Mouse (Mus musculus) MEL (cell line): ENCODE data around the gene Cenpb. TPM values are rescaled to one million over a fixed set of nuclear protein-coding genes. Genes with fewer than 3 reads are reported as not detected.

Experiments
- DNase-seq: peaks from one replicate; pipeline ENCODE4 v3.0.0; 2011; ENCODE audit warnings: low read depth, low spot score
- H3K27ac ChIP-seq: 2 replicates; pipeline ENCODE4 v1.5.1; 2012; ENCODE audit warnings: low read depth, mild to moderate bottlenecking, control low read depth, low read length, moderate library complexity; ENCODE audit not compliant: control insufficient read depth
- H3K27me3 ChIP-seq, 2 experiments: fragments of 150-350 bp in 1 of 2; sonication (generic) in 1 of 2; 2 replicates each; pipeline ENCODE4 v1.6.1; 2012; ENCODE audit warnings: low read length in 2 of 2, mild to moderate bottlenecking in 2 of 2, improper control_type of control experiment in 1 of 2, moderate library complexity in 1 of 2; ENCODE audit not compliant: insufficient read depth in 2 of 2, control insufficient read depth in 1 of 2
- H3K36me3 ChIP-seq, 2 experiments: 2 replicates each; pipeline ENCODE4 v1.6.1; 2012 to 2014; ENCODE audit warnings: low read length in 2 of 2, improper control_type of control experiment in 1 of 2, inconsistent platforms in 1 of 2, mild to moderate bottlenecking in 1 of 2; ENCODE audit not compliant: insufficient read depth in 2 of 2, control insufficient read depth in 1 of 2
- H3K4me1 ChIP-seq, 2 experiments: fragments of 150-350 bp in 1 of 2; sonication (generic) in 1 of 2; 2 replicates each; pipeline ENCODE4 v1.6.1; 2012; ENCODE audit warnings: low read length in 2 of 2, improper control_type of control experiment in 1 of 2, mild to moderate bottlenecking in 1 of 2; ENCODE audit not compliant: insufficient read depth in 2 of 2, control insufficient read depth in 1 of 2
- H3K4me3 ChIP-seq, 2 experiments: fragments of 150-350 bp in 1 of 2; sonication (generic) in 1 of 2; 2 replicates each; pipeline ENCODE4 v1.5.1; 2012; ENCODE audit warnings: low read depth in 2 of 2, low read length in 2 of 2, mild to moderate bottlenecking in 2 of 2, moderate library complexity in 2 of 2, control low read depth in 1 of 2, improper control_type of control experiment in 1 of 2; ENCODE audit not compliant: control insufficient read depth in 1 of 2, insufficient read depth in 1 of 2
- H3K79me2 ChIP-seq: 2 replicates; pipeline ENCODE4 v1.6.1; 2012; ENCODE audit warnings: mild to moderate bottlenecking, low read length, moderate library complexity; ENCODE audit not compliant: control insufficient read depth, poor library complexity, insufficient read depth
- H3K9ac ChIP-seq: 2 replicates; pipeline ENCODE4 v1.6.1; 2012; ENCODE audit warnings: low read depth, mild to moderate bottlenecking, control low read depth, low read length, moderate library complexity; ENCODE audit not compliant: control insufficient read depth, poor library complexity, severe bottlenecking
- H3K9me3 ChIP-seq: fragments of 150-350 bp; sonication (generic); replicated peaks from 2 replicates; pipeline ENCODE4 v1.6.1; 2012; ENCODE audit warnings: mild to moderate bottlenecking, low read length, improper control_type of control experiment, moderate library complexity; ENCODE audit not compliant: insufficient read depth
- CHD2 ChIP-seq: IDR thresholded peaks from 2 replicates; pipeline ENCODE4 v1.6.1; 2011; ENCODE audit warnings: low read length, improper control_type of control experiment
- CTCF ChIP-seq, 3 experiments: IDR thresholded peaks in 2 of 3; conservative IDR thresholded peaks in 1 of 3; 2 replicates each; pipeline ENCODE4 v1.5.1; 2011 to 2012; ENCODE audit warnings: low read length in 3 of 3, low read depth in 2 of 3, mild to moderate bottlenecking in 2 of 3, improper control_type of control experiment in 1 of 3, inconsistent platforms in 1 of 3, mixed read lengths in 1 of 3, moderate library complexity in 1 of 3; ENCODE audit not compliant: control insufficient read depth in 1 of 3, insufficient read depth in 1 of 3, poor library complexity in 1 of 3, severe bottlenecking in 1 of 3
- ELF1 ChIP-seq: IDR thresholded peaks from 2 replicates; pipeline ENCODE4 v1.6.1; 2014; ENCODE audit warnings: low read depth, mild to moderate bottlenecking, inconsistent platforms, low read length, improper control_type of control experiment, moderate library complexity
- EP300 ChIP-seq, 2 experiments: IDR thresholded peaks; 2 replicates each; pipeline ENCODE4 v1.6.1; 2011; ENCODE audit warnings: improper control_type of control experiment in 2 of 2, low read length in 2 of 2, low read depth in 1 of 2, mild to moderate bottlenecking in 1 of 2
- GABPA ChIP-seq: IDR thresholded peaks from 2 replicates; pipeline ENCODE4 v1.6.1; 2012; ENCODE audit warnings: low read depth, mild to moderate bottlenecking, inconsistent platforms, low read length, improper control_type of control experiment, moderate library complexity
- GATA1 ChIP-seq: IDR thresholded peaks from 2 replicates; pipeline ENCODE4 v1.6.1; 2011; ENCODE audit warnings: low read depth, low read length, improper control_type of control experiment
- HCFC1 ChIP-seq: IDR thresholded peaks from 2 replicates; pipeline ENCODE4 v1.6.1; 2012; ENCODE audit warnings: low read depth, mild to moderate bottlenecking, inconsistent platforms, low read length, improper control_type of control experiment, moderate library complexity
- JUND ChIP-seq: IDR thresholded peaks from 2 replicates; pipeline ENCODE4 v1.6.1; 2011; ENCODE audit warnings: low read depth, mild to moderate bottlenecking, improper control_type of control experiment, low read length
- KAT2A ChIP-seq: conservative IDR thresholded peaks from 2 replicates; pipeline ENCODE4 v1.6.1; 2012; ENCODE audit warnings: low read depth, low read length, improper control_type of control experiment, inconsistent platforms
- MAFK ChIP-seq: IDR thresholded peaks from 2 replicates; pipeline ENCODE4 v1.6.1; 2011; ENCODE audit warnings: low read depth, mild to moderate bottlenecking, low read length, improper control_type of control experiment, borderline replicate concordance
- MAZ ChIP-seq: IDR thresholded peaks from 2 replicates; pipeline ENCODE4 v1.6.1; 2012; ENCODE audit warnings: low read depth, mild to moderate bottlenecking, inconsistent platforms, low read length, improper control_type of control experiment
- MEF2A ChIP-seq: IDR thresholded peaks from 2 replicates; pipeline ENCODE4 v1.6.1; 2014; ENCODE audit warnings: low read depth, mild to moderate bottlenecking, inconsistent platforms, low read length, improper control_type of control experiment; ENCODE audit not compliant: poor library complexity, insufficient replicate concordance, severe bottlenecking; ENCODE audit errors: extremely low read depth
- MXI1 ChIP-seq: IDR thresholded peaks from 2 replicates; pipeline ENCODE4 v1.6.1; 2011; ENCODE audit warnings: mild to moderate bottlenecking, low read depth, low read length, improper control_type of control experiment
- MYC ChIP-seq: IDR thresholded peaks from 2 replicates; pipeline ENCODE4 v1.6.1; 2011; ENCODE audit warnings: low read depth, mild to moderate bottlenecking, low read length, improper control_type of control experiment, moderate library complexity
- NELFE ChIP-seq: IDR thresholded peaks from 2 replicates; pipeline ENCODE4 v1.6.1; 2011; ENCODE audit warnings: low read depth, low read length, improper control_type of control experiment
- NRF1 ChIP-seq: IDR thresholded peaks from 2 replicates; pipeline ENCODE4 v1.6.1; 2014; ENCODE audit warnings: low read depth, mild to moderate bottlenecking, inconsistent platforms, low read length, improper control_type of control experiment, moderate library complexity; ENCODE audit not compliant: poor library complexity, insufficient read depth, severe bottlenecking
- POLR2AphosphoS2 ChIP-seq: IDR thresholded peaks from 2 replicates; pipeline ENCODE4 v1.6.1; 2011; ENCODE audit warnings: low read length, improper control_type of control experiment
- POLR2AphosphoS5 ChIP-seq: IDR thresholded peaks from 2 replicates; pipeline ENCODE4 v1.6.1; 2012; ENCODE audit warnings: low read depth, borderline replicate concordance, mild to moderate bottlenecking, inconsistent platforms, low read length, moderate library complexity, mixed read lengths
- RAD21 ChIP-seq: IDR thresholded peaks from 2 replicates; pipeline ENCODE4 v1.6.1; 2011; ENCODE audit warnings: mild to moderate bottlenecking, low read depth, low read length, improper control_type of control experiment
- RCOR1 ChIP-seq: IDR thresholded peaks from 2 replicates; pipeline ENCODE4 v1.6.1; 2012; ENCODE audit warnings: low read depth, mild to moderate bottlenecking, inconsistent platforms, low read length, improper control_type of control experiment
- SIN3A ChIP-seq: IDR thresholded peaks from 2 replicates; pipeline ENCODE4 v1.6.1; 2012; ENCODE audit warnings: low read length, improper control_type of control experiment, inconsistent platforms
- TBP ChIP-seq: IDR thresholded peaks from 2 replicates; pipeline ENCODE4 v1.8.0; 2011; ENCODE audit warnings: low read depth, low read length, improper control_type of control experiment
- TCF12 ChIP-seq: IDR thresholded peaks from 2 replicates; pipeline ENCODE4 v1.6.1; 2014; ENCODE audit warnings: low read depth, mild to moderate bottlenecking, inconsistent platforms, low read length, improper control_type of control experiment, moderate library complexity
- UBTF ChIP-seq: IDR thresholded peaks from 2 replicates; pipeline ENCODE4 v1.6.1; 2012; ENCODE audit warnings: low read depth, mild to moderate bottlenecking, inconsistent platforms, low read length, improper control_type of control experiment, moderate library complexity, borderline replicate concordance; ENCODE audit not compliant: insufficient read depth
- USF1 ChIP-seq: IDR thresholded peaks from 2 replicates; pipeline ENCODE4 v1.6.1; 2014; ENCODE audit warnings: low read depth, mild to moderate bottlenecking, inconsistent platforms, low read length, improper control_type of control experiment, moderate library complexity
- USF2 ChIP-seq, 2 experiments: IDR thresholded peaks; 2 replicates each; pipeline ENCODE4 v1.6.1; 2011 to 2012; ENCODE audit warnings: improper control_type of control experiment in 2 of 2, low read length in 2 of 2, borderline replicate concordance in 1 of 2, inconsistent platforms in 1 of 2, low read depth in 1 of 2, mild to moderate bottlenecking in 1 of 2; ENCODE audit not compliant: insufficient read depth in 1 of 2
- ZC3H11A ChIP-seq: IDR thresholded peaks from 2 replicates; pipeline ENCODE4 v1.6.1; 2012; ENCODE audit warnings: low read depth, mild to moderate bottlenecking, inconsistent platforms, low read length, improper control_type of control experiment
- polyA plus RNA-seq, 2 experiments: library from polyadenylated mRNA; stranded (reverse) in 1 of 2; unstranded in 1 of 2; fragments of >175 nt in 1 of 2; fragments of >200 nt in 1 of 2; gene quantifications; 2 replicates each; pipeline versions ENCODE4 v1.2.1 to v1.2.4; 2012; ENCODE audit warnings: low replicate concordance in 2 of 2, low read depth in 1 of 2; ENCODE audit not compliant: insufficient read length in 2 of 2, insufficient read depth in 1 of 2, missing spikeins in 1 of 2
- total RNA-seq: library from RNA; depleted of rRNA; stranded (reverse); fragments of 300-350 nt; gene quantifications from 2 replicates; pipeline ENCODE4 v1.2.3, GENCODE M21; 2012

Gene Cenpb
- total and polyA plus RNA-seq, 3 experiments = 24.3 to 34.9 TPM; not detected in 1

- no peak overlapping the region for H3K27ac ChIP-seq
- no peak overlapping the region for H3K4me3 ChIP-seq
- H3K79me2 ChIP-seq = no peaks in the 10 kb centered on the region
- no peaks in the 10 kb centered on the region for H3K9me3 ChIP-seq
- TF ChIP-seq MYC = no peak
- no peak for TF ChIP-seq ELF1
- TF ChIP-seq MEF2A = no peak
- no peak for TF ChIP-seq UBTF
- TF ChIP-seq MXI1 = no peak
- no peak for TF ChIP-seq ZC3H11A
- no peak for TF ChIP-seq NELFE
- TF ChIP-seq NRF1 = no peak
- TF ChIP-seq USF2 (IDR thresholded peaks at IDR 0.05; ENCODE audit: borderline replicate concordance in 1 of 2, insufficient read depth in 1 of 2, low read depth in 1 of 2, low read length in 2 of 2) = no peak
- TF ChIP-seq CTCF (IDR thresholded peaks at IDR 0.05 in 2 of 3, conservative IDR thresholded peaks at IDR 0.05 in 1 of 3; ENCODE audit: control insufficient read depth in 1 of 3, insufficient read depth in 1 of 3, low read depth in 2 of 3, low read length in 3 of 3, poor library complexity in 1 of 3, severe bottlenecking in 1 of 3) = no peak
- no peak for TF ChIP-seq USF1
- TF ChIP-seq HCFC1 = no peak
- TF ChIP-seq SIN3A = no peak
- TF ChIP-seq MAZ = no peak
- no peak for TF ChIP-seq POLR2AphosphoS5
- no peak overlapping the region for H3K9ac ChIP-seq
- H3K36me3 ChIP-seq = peaks cover 0 to 7% of the 10 kb centered on the region in 2 experiments; a peak in 1 of 4 replicates
- H3K27me3 ChIP-seq = no peaks in the 10 kb centered on the region
- no peak for DNase-seq
- H3K4me1 ChIP-seq = peaks cover 2 to 19% of the 10 kb centered on the region in 2 experiments
These were observed 36.3 kb upstream of the Cenpb start for GRCm38 (mm10) chr2:131215941-131216858.

DNA sequence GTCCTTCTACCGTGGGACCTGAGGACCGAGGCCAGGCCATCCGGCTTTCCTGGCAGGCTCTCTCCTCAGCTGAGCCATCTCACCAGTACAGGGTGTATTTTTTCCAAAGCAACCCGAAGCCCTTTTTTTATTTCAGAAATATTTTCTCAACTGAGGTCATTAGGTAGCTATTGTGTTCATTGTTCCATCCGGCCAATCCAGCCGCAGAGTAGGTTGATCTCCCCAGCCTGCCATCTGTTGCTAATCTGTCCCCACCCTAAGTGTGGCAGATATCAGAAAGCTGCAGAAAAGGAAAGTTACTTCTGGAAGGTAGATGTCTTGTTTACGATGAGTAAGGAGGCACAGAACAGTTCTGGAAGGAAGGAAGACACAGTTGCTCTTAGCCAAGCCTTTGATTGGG is 33.9 kb upstream of the Cenpb start:
- Histone ChIP-seq H3K9ac (peak overlapping the region; percentile 29; the same call in 1 of the 2 replicates), H3K9me3 (no peaks in the 10 kb centered on the region), H3K79me2 (peaks cover 1% of the 10 kb centered on the region; the same call in 1 of the 2 replicates), H3K27ac (peak overlapping the region; percentile 48), H3K4me1 (peaks cover 0 to 28% of the 10 kb centered on the region in 2 experiments; a peak in 3 of 4 replicates), H3K27me3 (no peaks in the 10 kb centered on the region), H3K36me3 (peaks cover 0 to 7% of the 10 kb centered on the region in 2 experiments; a peak in 1 of 4 replicates), H3K4me3 (peak overlapping the region; percentile 13 to 18; a peak in 2 of 4 replicates)
- peak; percentile 73 for DNase-seq
- TF ChIP-seq POLR2AphosphoS5 (no peak), NRF1 (no peak), KAT2A (no peak), EP300 (IDR thresholded peaks at IDR 0.05; ENCODE audit: low read depth in 1 of 2, low read length in 2 of 2) (peak; percentile 78 to 82), CHD2 (no peak), RAD21 (no peak), USF1 (no peak), JUND (no peak), HCFC1 (peak; percentile 42; the same call in 1 of the 2 replicates), GABPA (no peak), TCF12 (peak; percentile 92), RCOR1 (peak; percentile 75), GATA1 (peak; percentile 86), TBP (0 out of 2 replicates have a peak, but pooled peaks have one; percentile 13), MEF2A (no peak), POLR2AphosphoS2 (no peak), MAFK (no peak), NELFE (no peak)
